Mouse (Mus musculus) lung, postnatal 0 days (tissue): ENCODE measurements around the gene Slc25a19.

Source experiments
- CTCF ChIP-seq: IDR thresholded peaks from 2 replicates; pipeline ENCODE4 v1.5.1; 2016; ENCODE audit warnings: antibody characterized with exemption, mild to moderate bottlenecking
- EP300 ChIP-seq: IDR thresholded peaks from 2 replicates; pipeline ENCODE4 v1.6.1; 2016; ENCODE audit warnings: antibody characterized with exemption, mild to moderate bottlenecking, control low read depth

GRCm38 (mm10) chr11:115613138-115613945, 14.8 kb downstream of the Slc25a19 start:
- no peak for TF ChIP-seq CTCF
- no peak for TF ChIP-seq EP300
